Mouse (Mus musculus) myocyte (in vitro differentiated cells): Measurements from ENCODE around the gene Dtx1. TPM values are rescaled to one million over a fixed set of nuclear protein-coding genes. Genes with fewer than 3 reads are reported as not detected.

ENCODE experiments used
- H3K27me3 ChIP-seq: one replicate; pipeline ENCODE4 v1.6.1; 2011; ENCODE audit not compliant: control insufficient read depth, insufficient read depth, insufficient read length
- H3K36me3 ChIP-seq: one replicate; pipeline ENCODE4 v1.6.1; 2011; ENCODE audit not compliant: control insufficient read depth, insufficient read depth
- H3K4me2 ChIP-seq: one replicate; pipeline ENCODE4 v1.6.1; 2011; ENCODE audit warnings: low read depth, control low read depth
- H3K4me3 ChIP-seq: one replicate; pipeline ENCODE4 v1.5.1; 2011; ENCODE audit warnings: mild to moderate bottlenecking, control low read depth, moderate library complexity
- H3K79me2 ChIP-seq: one replicate; pipeline ENCODE4 v1.6.1; 2011; ENCODE audit not compliant: control insufficient read depth, insufficient read depth
- H3ac ChIP-seq: one replicate; pipeline ENCODE4 v1.6.1; 2011; ENCODE audit not compliant: control insufficient read depth, insufficient read length
- CEBPB ChIP-seq: IDR thresholded peaks from 2 replicates; pipeline ENCODE4 v1.6.1; 2011; ENCODE audit warnings: mild to moderate bottlenecking, moderate library complexity; ENCODE audit not compliant: poor library complexity, insufficient read depth, severe bottlenecking
- E2F4 ChIP-seq: IDR thresholded peaks from one replicate; pipeline ENCODE4 v1.6.1; 2011; ENCODE audit warnings: mild to moderate bottlenecking, control low read depth, moderate library complexity; ENCODE audit not compliant: insufficient read depth
- MAX ChIP-seq: IDR thresholded peaks from one replicate; pipeline ENCODE4 v1.6.1; 2011; ENCODE audit warnings: low read depth, mild to moderate bottlenecking, control low read depth
- MYOD1 ChIP-seq, 3 experiments: IDR thresholded peaks; one replicate each; pipeline ENCODE4 v1.6.1; 2011; ENCODE audit warnings: control low read depth in 2 of 3, low read depth in 2 of 3, mild to moderate bottlenecking in 2 of 3, moderate library complexity in 1 of 3; ENCODE audit not compliant: insufficient read length in 2 of 3, control insufficient read depth in 1 of 3
- MYOG ChIP-seq, 3 experiments: IDR thresholded peaks; one replicate each; pipeline ENCODE4 v1.6.1; 2011; ENCODE audit warnings: control low read depth in 2 of 3, low read depth in 2 of 3, mild to moderate bottlenecking in 2 of 3; ENCODE audit not compliant: insufficient read length in 2 of 3, control insufficient read depth in 1 of 3, insufficient read depth in 1 of 3
- POLR2A ChIP-seq: IDR thresholded peaks from one replicate; pipeline ENCODE4 v1.6.1; 2011; ENCODE audit warnings: low read depth, mild to moderate bottlenecking, control low read depth, moderate library complexity; ENCODE audit not compliant: insufficient read length
- POLR2AphosphoS2 ChIP-seq: IDR thresholded peaks from one replicate; pipeline ENCODE4 v1.6.1; 2011; ENCODE audit warnings: low read depth, control low read depth; ENCODE audit not compliant: insufficient read length
- REST ChIP-seq: IDR thresholded peaks from one replicate; pipeline ENCODE4 v1.6.1; 2011; ENCODE audit warnings: mild to moderate bottlenecking, control low read depth, moderate library complexity; ENCODE audit not compliant: insufficient read depth, insufficient read length
- SRF ChIP-seq: IDR thresholded peaks from one replicate; pipeline ENCODE4 v1.6.1; 2011; ENCODE audit warnings: low read depth; ENCODE audit not compliant: control insufficient read depth, insufficient read length
- TCF12 ChIP-seq: IDR thresholded peaks from one replicate; pipeline ENCODE4 v1.6.1; 2011; ENCODE audit warnings: mild to moderate bottlenecking, control low read depth; ENCODE audit not compliant: poor library complexity, insufficient read depth, severe bottlenecking
- TCF3 ChIP-seq: IDR thresholded peaks from one replicate; pipeline ENCODE4 v1.6.1; 2011; ENCODE audit warnings: low read depth, control low read depth; ENCODE audit not compliant: insufficient read length
- USF1 ChIP-seq: IDR thresholded peaks from one replicate; pipeline ENCODE4 v1.6.1; 2011; ENCODE audit warnings: low read depth, mild to moderate bottlenecking, control low read depth, moderate library complexity
- polyA plus RNA-seq: library from polyadenylated mRNA; unstranded; fragments of >200 nt; fragmentation: generic; extraction: Trizol; gene quantifications from one replicate; pipeline ENCODE4 v1.2.1, GENCODE M21; 2012; ENCODE audit warnings: missing spikeins

Gene Dtx1
- polyA plus RNA-seq, 1 experiment, result not detected

DNA sequence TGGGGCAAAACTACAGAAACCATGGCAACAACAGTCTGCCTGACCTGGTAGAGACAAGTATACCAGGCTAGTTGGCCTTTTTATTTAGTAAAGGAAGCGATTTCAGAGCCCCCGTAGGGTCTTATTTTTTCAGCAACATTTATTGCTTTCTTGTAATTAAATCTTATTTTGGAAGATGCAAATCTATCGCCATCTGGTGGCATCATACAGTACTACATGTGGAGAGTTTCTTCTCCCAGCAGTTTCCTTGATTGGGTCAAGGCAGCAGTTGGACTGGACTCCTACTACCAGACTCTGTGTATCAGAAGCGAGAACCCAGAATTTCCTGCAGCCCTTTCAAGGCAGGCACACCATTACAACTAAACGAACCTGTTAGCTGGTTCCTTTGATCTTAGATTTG lies 34.7 kb upstream of the Dtx1 start:
- Histone ChIP-seq H3K4me3 (no peak overlapping the region), H3K79me2 (no peaks in the 10 kb centered on the region), H3K36me3 (no peaks in the 10 kb centered on the region), H3K27me3 (peaks cover 4% of the 10 kb centered on the region), H3ac (no peak overlapping the region), H3K4me2 (no peak overlapping the region)
- TF ChIP-seq E2F4 (no peak), POLR2A (no peak), TCF12 (no peak), POLR2AphosphoS2 (no peak), CEBPB (no peak)

DNA sequence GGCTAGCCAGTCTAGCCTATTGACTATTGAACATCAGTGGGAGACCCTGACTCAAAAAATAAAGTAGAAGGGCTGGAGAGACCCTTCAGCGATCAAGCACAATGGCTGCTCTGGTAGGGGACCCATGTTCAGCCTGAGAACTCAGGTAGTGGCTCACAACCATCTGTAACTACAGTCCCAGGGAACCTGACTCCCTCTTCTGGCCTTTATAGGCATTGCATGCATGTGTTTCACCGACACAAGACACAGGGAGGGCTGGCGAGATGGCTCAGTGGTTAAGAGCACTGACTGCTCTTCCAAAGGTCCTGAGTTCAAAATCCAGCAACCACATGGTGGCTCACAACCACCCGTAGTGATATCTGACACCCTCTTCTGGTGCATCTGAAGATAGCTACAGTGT lies 30.4 kb upstream of the Dtx1 start:
- no peaks in the 10 kb centered on the region for H3K79me2 ChIP-seq
- no peak overlapping the region for H3ac ChIP-seq
- H3K36me3 ChIP-seq, result no peaks in the 10 kb centered on the region
- TF ChIP-seq POLR2AphosphoS2, result no peak
- TF ChIP-seq TCF3, result no peak
- TF ChIP-seq TCF12, result no peak
- TF ChIP-seq E2F4, result no peak
- TF ChIP-seq MYOD1 (IDR thresholded peaks at IDR 0.05; ENCODE audit: control insufficient read depth in 1 of 3, insufficient read length in 2 of 3, low read depth in 2 of 3), result no peak
- no peak for TF ChIP-seq POLR2A
- peaks cover 21% of the 10 kb centered on the region for H3K27me3 ChIP-seq
- H3K4me3 ChIP-seq, result no peak overlapping the region
- no peak overlapping the region for H3K4me2 ChIP-seq

DNA sequence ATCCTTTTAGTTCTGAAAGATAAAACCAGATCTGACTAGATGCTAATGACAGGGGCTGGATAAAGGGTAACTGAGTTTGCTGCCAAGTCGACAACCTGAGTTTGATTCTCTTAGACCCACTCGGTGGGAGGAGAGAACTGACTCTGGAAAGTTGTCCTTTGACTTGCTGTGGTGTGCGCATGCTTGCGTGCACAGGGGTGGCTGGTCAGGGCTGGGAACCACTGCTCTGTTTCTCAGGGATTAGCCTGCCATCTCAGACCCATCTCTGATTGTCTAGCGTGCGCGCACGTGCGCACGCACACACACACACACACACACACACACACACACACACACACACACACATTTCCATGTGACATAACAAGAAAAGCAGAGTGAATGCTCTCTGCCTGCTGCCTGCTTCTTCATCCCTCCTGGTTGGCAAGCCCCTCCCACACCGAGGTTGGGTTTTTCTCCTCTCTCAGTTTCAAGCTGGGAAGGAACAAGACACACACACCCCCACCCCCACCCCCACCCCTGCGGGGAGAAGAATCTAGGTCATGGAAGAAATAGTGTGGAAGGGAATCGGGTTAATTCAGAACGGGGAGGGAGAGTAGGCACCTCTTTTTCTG lies 22.8 kb upstream of the Dtx1 start:
- no peak overlapping the region for H3K4me2 ChIP-seq
- no peak overlapping the region for H3K4me3 ChIP-seq
- H3ac ChIP-seq, result no peak overlapping the region
- peaks cover 56% of the 10 kb centered on the region for H3K27me3 ChIP-seq
- no peaks in the 10 kb centered on the region for H3K36me3 ChIP-seq
- TF ChIP-seq POLR2AphosphoS2 (no peak), MYOG (IDR thresholded peaks at IDR 0.05; ENCODE audit: control insufficient read depth in 1 of 3, insufficient read depth in 1 of 3, insufficient read length in 2 of 3, low read depth in 2 of 3) (no peak), REST (no peak), E2F4 (no peak), USF1 (no peak), TCF12 (no peak), SRF (no peak), MAX (no peak), MYOD1 (IDR thresholded peaks at IDR 0.05; ENCODE audit: control insufficient read depth in 1 of 3, insufficient read length in 2 of 3, low read depth in 2 of 3) (no peak), POLR2A (no peak), CEBPB (no peak), TCF3 (no peak)
- no peaks in the 10 kb centered on the region for H3K79me2 ChIP-seq

DNA sequence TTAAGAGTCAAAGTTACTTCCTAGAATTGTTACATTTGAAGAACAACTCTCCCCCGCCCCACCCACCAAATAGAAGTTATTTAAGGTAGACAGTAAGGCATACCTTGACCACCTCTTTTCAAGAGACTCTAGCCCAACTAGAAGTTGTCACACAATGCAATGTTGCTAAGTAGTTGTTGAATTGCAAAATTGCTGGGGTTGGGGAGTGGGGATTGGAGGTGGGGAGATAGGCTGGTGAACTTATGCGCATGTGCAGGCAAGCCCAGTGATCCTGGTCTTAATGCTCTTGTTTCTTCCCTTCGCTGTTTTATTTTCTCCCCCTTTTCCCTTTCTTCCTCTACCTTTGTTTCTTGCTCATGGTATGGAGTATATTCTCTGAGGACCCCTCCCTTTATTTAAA lies 22.0 kb upstream of the Dtx1 start:
- TF ChIP-seq USF1 (no peak), SRF (no peak)
- Histone ChIP-seq H3K27me3 (peaks cover 58% of the 10 kb centered on the region), H3K4me2 (no peak overlapping the region)

DNA sequence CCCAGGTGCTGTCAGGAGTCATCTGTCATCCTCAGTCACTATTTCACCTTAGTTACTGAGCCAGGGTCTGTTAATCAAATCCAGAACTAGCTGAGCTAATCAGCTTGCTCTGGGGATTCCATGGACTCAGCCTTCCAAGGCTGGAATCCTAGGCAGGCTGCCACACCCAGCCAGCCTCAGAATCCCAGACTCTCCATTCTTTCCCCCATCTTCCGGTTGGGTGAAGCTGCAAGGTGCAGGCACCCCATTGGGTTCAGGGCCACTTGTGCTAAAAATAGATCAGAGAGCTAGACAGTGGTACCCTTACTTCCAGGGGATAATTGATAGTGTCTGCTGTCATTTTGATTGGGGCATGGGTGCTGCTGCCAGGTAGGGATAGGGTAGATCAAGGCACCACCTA lies 21.0 kb upstream of the Dtx1 start:
- Histone ChIP-seq H3K4me2 (no peak overlapping the region), H3ac (no peak overlapping the region), H3K27me3 (peaks cover 51% of the 10 kb centered on the region), H3K79me2 (no peaks in the 10 kb centered on the region), H3K4me3 (no peak overlapping the region), H3K36me3 (no peaks in the 10 kb centered on the region)
- TF ChIP-seq TCF3 (no peak), CEBPB (no peak), SRF (no peak), POLR2AphosphoS2 (no peak), TCF12 (no peak), MYOG (IDR thresholded peaks at IDR 0.05; ENCODE audit: control insufficient read depth in 1 of 3, insufficient read depth in 1 of 3, insufficient read length in 2 of 3, low read depth in 2 of 3) (no peak), E2F4 (no peak), POLR2A (no peak), USF1 (no peak), REST (no peak), MYOD1 (IDR thresholded peaks at IDR 0.05; ENCODE audit: control insufficient read depth in 1 of 3, insufficient read length in 2 of 3, low read depth in 2 of 3) (no peak), MAX (no peak)

More for the DNA sequence above, 22.0 kb upstream of the Dtx1 start:
- H3ac ChIP-seq, result no peak overlapping the region
- H3K36me3 ChIP-seq, result no peaks in the 10 kb centered on the region
- no peak overlapping the region for H3K4me3 ChIP-seq
- no peaks in the 10 kb centered on the region for H3K79me2 ChIP-seq
